Mouse (Mus musculus) Patski (cell line): ENCODE data around the gene Boc. TPM values are rescaled to one million over a fixed set of nuclear protein-coding genes. Genes with fewer than 3 reads are reported as not detected.

ENCODE experiments used
- ATAC-seq: fragments of 100-300 bp; one replicate; pipeline ENCODE4 v1.8.0; 2021
- CTCF ChIA-PET: fragments of 350-600 bp; sonication (Branson Sonifier 250); formaldehyde crosslinking; loops from one replicate; lab custom pipeline; 2022; ENCODE audit warnings: inconsistent platforms; lab: Charles Lee
- POLR2A ChIA-PET: fragments of 350-600 bp; sonication (Branson Sonifier 250); formaldehyde crosslinking; loops from one replicate; lab custom pipeline; 2022; ENCODE audit warnings: antibody characterized with exemption, inconsistent platforms; lab: Charles Lee
- DNase-seq: peaks from one replicate; pipeline ENCODE4 v3.0.0-alpha.2; 2011; ENCODE audit warnings: low read depth, low spot score
- H3K27me3 ChIP-seq: fragments of 371-371 bp; one replicate; pipeline ENCODE4 v1.5.1; 2021
- CTCF ChIP-seq: fragments of 100-300 bp; IDR thresholded peaks from one replicate; pipeline ENCODE4 v1.5.1; 2021
- in situ Hi-C: fragments of 300-500 bp; cut with MboI; formaldehyde crosslinking; loops from 3 replicates; pipeline ENCODE4 v1.11.1; 2018; ENCODE audit warnings: low pct_unique_long_range_greater_than_20kb, mixed read lengths
- polyA plus RNA-seq: library from polyadenylated mRNA; unstranded; gene quantifications from one replicate; pipeline ENCODE4 v1.2.3, GENCODE M21; 2021

Gene Boc
- polyA plus RNA-seq, 1 experiment from 2014 or later = 13.8 TPM

DNA sequence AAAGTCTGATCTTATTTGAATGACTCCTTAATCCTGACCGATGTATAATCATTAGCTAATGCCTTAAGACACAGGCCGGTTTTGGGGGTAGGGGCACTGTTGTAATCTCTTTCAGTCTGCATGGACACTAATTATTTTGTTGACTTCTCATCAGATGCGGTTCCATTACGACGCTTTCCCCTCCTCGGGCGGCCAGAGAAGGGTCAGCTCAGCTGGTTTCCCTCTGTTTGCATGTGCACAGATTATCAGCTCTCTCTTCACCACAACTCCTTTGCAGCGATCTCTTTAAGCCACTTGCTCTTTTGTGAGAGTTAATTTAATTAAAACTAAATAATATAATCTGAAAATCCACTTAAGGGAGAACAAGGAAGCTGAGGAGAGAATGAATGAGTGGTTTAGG, 29.0 kb downstream of the Boc start:
- in situ Hi-C loops = no loop called here
- TF ChIP-seq CTCF = no peak
- POLR2A ChIA-PET = interaction anchor here (0.5 kb wide), 1 partner anchor 85 kb away, joined by 4 read pairs; no protein-coding TSS in a partner anchor
- H3K27me3 ChIP-seq = no peaks in the 10 kb centered on the region
- ATAC-seq = no peak
- DNase-seq = no peak
- CTCF ChIA-PET = no interaction called here

DNA sequence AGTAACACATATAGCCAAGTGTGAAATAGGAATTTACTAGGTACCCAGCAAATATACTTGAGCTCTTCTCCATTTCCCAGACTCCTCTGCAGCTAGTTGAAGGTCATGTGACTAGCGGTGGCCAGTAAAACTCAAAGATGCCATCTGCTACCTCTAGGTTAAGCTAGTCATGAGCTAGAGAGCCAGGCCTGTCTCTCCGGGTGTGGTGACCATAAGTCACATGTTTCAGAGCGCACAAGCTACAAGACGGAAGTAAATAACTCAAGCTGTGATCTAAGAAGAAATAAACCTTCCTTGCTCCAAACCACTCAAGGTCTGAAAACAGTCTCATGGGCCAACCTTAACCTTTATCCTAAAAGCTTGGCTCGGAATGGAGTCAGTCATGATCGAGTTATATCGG, 29.7 kb downstream of the Boc start:
- POLR2A ChIA-PET = no interaction called here
- H3K27me3 ChIP-seq = no peaks in the 10 kb centered on the region
- TF ChIP-seq CTCF = no peak
- CTCF ChIA-PET = no interaction called here
- in situ Hi-C loops = no loop called here
- ATAC-seq (no peak), DNase-seq (no peak)

DNA sequence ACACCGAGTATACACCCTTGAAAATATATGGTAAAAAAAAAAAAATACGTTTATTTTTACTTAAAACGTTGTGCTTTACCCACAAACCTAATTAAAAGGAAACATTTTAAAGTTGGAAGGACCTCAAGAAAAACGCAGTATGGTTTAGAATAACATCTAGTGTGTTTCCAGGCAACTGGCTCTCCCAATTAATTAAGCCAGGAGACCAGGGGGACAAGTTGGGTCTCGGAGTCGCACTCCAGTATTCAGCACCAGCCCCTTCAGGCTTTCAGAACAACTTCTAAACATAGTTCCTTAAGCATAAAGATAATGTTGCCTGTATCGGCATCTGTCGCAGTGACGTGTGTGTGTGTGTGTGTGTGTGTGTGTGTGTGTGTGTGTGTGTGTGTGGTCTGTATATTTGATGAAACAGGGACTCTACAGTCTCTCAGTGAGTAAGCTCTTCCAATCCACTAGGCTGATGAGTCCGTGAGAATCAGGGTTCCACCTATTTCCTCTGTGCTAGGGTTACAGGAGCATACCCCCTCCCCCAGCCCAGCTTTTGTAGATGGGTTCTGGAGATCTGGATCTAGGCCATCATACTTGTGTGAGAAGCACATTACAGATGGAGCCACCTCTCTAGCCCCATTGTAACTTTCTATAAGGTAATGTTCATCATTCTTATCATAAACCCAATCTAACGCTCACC, 31.3 kb downstream of the Boc start:
- DNase-seq (no peak), ATAC-seq (no peak)
- ChIA-PET CTCF (no interaction called here), POLR2A (interaction anchor here (1.5 kb wide), 1 partner anchor 16 kb away, joined by 4 read pairs; no protein-coding TSS in a partner anchor)
- TF ChIP-seq CTCF = no peak
- no peaks in the 10 kb centered on the region for H3K27me3 ChIP-seq
- in situ Hi-C loops = no loop called here

- H3K27me3 ChIP-seq = no peaks in the 10 kb centered on the region
- POLR2A ChIA-PET = no interaction called here
- DNase-seq (no peak), ATAC-seq (no peak)
- in situ Hi-C loops = no loop called here
- CTCF ChIA-PET = no interaction called here
- TF ChIP-seq CTCF = no peak
These were observed 32.0 kb downstream of the Boc start for GRCm38 (mm10) chr16:44526689-44527088.

DNA sequence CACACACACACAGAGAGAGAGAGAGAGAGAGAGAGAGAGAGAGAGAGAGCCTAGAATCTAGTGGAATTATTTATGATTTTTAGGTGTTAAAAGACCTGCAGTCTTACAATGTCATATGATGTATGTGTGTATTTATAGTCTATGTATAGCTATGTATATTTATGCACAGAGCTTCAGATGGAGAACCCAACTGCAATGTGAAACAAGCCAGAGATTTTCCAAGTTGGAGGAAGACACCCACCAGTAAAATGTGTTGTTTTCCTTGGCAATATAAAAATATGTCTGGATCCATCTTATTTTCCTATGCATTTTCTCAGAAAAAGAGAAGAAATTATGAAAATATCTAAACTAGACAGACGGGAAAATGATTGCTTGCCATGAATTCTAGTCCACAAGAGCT, 32.7 kb downstream of the Boc start:
- ChIA-PET POLR2A (no interaction called here), CTCF (no interaction called here)
- in situ Hi-C loops = no loop called here
- ATAC-seq (no peak), DNase-seq (no peak)
- H3K27me3 ChIP-seq = no peaks in the 10 kb centered on the region
- TF ChIP-seq CTCF = no peak

GRCm38 (mm10) chr16:44523595-44523994, 35.1 kb downstream of the Boc start:
- ChIA-PET CTCF (no interaction called here), POLR2A (interaction anchor here (0.6 kb wide), 1 partner anchor 194 kb away, joined by 9 read pairs; no protein-coding TSS in a partner anchor)
- no peak for TF ChIP-seq CTCF
- no peak for DNase-seq
- no peak for ATAC-seq
- in situ Hi-C loops = no loop called here
- no peaks in the 10 kb centered on the region for H3K27me3 ChIP-seq

DNA sequence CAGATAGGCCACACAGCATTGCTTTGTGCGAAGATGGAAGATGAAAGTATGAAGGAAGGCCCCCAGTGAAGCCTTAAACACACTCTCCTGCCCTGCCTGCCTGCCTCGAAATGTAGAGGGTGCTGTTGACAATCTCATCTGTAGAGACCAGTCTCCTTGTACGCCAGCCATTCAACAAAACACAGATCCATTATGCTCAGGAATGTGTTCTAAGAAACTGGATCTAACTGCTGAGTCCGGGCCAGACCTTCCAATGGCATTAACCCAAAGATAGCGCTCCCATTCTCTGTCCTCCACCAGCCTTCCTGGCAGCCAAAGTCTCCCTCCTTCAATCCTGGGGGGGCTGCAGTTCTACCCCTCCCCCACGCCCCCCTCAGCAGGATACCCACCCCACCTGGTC, 42.2 kb downstream of the Boc start:
- H3K27me3 ChIP-seq = no peaks in the 10 kb centered on the region
- ChIA-PET POLR2A (no interaction called here), CTCF (interaction anchor here (1.4 kb wide), 1 partner anchor 14 kb away, joined by 3 read pairs; no protein-coding TSS in a partner anchor)
- in situ Hi-C loops = no loop called here
- ATAC-seq (no peak), DNase-seq (no peak)
- no peak for TF ChIP-seq CTCF

DNA sequence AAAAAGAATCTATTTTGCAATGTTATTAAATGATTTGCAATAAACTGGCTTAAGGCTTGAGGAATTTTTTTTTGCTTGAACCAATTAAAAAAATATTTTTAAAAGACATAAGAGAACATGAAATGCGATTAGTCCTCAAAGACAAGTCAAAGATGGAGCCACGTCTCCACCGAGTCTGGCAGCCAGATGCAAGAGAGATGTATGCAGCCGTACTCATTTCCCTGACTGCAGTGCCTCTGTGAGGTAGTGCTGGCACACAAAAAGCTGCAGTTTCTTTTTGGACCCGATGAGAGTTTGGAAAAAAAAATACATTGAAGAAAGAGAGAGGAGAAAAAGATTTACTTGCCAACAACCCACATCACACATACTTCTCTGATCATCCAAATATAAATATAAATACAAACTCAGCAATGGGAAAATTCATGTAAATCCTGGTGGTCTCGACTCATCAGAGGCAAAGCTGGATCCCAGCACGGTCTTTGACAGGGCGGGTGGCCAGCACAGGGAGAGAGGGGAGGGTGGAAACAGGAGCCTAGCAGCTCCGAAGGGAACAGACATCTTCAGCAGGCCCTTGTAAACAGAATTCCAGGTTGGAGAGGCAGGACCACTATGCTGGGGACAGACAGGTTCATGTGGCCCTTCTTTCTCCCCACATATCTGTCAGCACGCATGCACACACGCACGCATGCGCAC, 48.0 kb downstream of the Boc start:
- no peak for ATAC-seq
- in situ Hi-C loops = no loop called here
- no peak for DNase-seq
- ChIA-PET POLR2A (no interaction called here), CTCF (no interaction called here)
- no peak for TF ChIP-seq CTCF
- H3K27me3 ChIP-seq = no peaks in the 10 kb centered on the region

DNA sequence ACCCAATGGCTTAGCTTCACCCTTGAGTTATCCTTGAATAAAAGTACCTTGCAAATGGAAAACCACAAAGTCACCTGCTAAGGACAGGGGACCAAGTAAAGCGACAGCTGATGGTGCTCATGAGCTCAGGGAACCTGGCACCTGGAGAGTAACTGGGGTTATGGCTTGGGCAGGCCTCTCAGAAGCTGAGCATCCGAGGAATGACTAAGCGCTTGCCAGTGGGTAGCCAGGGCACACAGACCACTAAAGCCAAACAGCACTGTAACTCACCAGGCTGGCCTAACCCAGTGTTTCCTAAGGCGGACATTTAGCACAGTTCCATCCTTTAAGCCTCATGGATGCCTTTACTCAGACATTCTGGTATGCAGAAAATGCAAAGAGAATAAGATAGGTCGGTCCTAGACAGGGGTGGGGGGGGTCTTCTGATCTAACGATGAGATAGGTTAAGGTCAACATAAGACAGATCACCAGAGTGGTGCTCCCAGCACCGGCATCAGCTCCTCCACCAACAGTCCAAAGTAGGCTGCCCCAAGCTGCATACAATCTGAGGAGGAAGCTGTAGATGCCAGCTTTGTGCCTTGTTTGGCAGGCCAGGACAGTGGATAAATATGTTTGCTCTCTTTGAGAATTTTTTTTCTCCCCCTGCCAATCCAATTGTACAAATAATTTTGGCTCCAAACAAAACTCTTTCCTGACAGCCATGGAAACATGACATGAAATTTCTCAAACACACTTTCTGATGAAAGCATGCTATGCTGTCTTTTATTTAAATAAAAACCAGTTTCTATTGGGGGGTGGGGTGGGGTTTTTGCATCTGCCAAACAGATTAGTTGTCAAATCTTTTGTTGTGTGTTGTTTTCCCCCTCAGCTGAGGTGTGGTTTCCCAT, 49.0 kb downstream of the Boc start:
- in situ Hi-C loops = no loop called here
- ATAC-seq (no peak), DNase-seq (no peak)
- CTCF ChIA-PET = interaction anchor here (1.3 kb wide), 1 partner anchor 16 kb away, joined by 4 read pairs; no protein-coding TSS in a partner anchor
- TF ChIP-seq CTCF = no peak
- no peaks in the 10 kb centered on the region for H3K27me3 ChIP-seq
- POLR2A ChIA-PET = no interaction called here

DNA sequence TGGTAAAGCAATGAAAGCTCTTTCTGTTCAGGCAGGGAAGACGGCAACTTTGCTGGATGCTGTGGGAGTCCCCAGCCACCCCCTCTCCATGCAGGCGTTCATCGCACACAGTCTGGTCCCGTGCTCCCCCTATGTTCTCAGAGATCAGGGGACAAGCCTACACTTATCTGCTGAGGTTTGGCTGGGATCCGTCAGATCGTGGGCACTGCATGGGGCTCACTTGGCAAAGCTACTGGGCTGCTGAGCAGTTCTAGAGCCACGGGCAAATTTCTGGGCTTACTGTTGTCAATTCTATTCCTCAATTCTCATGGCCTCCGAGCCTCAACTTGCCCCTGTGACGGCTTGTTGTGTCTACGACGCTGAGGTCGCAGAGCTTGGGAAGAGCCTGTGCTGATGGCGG, 49.9 kb downstream of the Boc start:
- ChIA-PET CTCF (interaction anchor here (1.2 to 1.6 kb wide), 3 partner anchors 15 to 25 kb away, joined by 4 read pairs; no protein-coding TSS in a partner anchor), POLR2A (no interaction called here)
- no peak for ATAC-seq
- no peak for DNase-seq
- no peak for TF ChIP-seq CTCF
- in situ Hi-C loops = no loop called here
- H3K27me3 ChIP-seq = no peaks in the 10 kb centered on the region
